Mouse (Mus musculus): ENCODE results near the gene Shank3. TPM values are rescaled to one million over a fixed set of nuclear protein-coding genes. Genes with fewer than 3 reads are reported as not detected.
A peak's percentile ranks its signal among the peaks of the same experiment; 100 is the strongest.

The Shank3 gene
- total RNA-seq, 2 experiments from 2014 or later: 78.7 to 83.9 TPM

- intact Hi-C loops (cut with DNase I): loop anchor here (2.0 kb wide), 1 partner anchor 15 kb away; no protein-coding TSS in a partner anchor
Observed at GRCm38 (mm10) chr15:89521951-89522350, 22.5 kb downstream of the Shank3 start.

GRCm38 (mm10) chr15:89522566-89523282 lies 23.3 kb downstream of the Shank3 start:
- DNase-seq: no peak
- intact Hi-C loops (cut with DNase I): no loop called here

More at GRCm38 (mm10) chr15:89521951-89522350, 22.5 kb downstream of the Shank3 start:
- DNase-seq: no peak

GRCm38 (mm10) chr15:89523283-89523832 lies 23.9 kb downstream of the Shank3 start:
- DNase-seq: peak in 1 of 2 experiments; percentile 47
- intact Hi-C loops (cut with DNase I): no loop called here

- intact Hi-C loops (cut with DNase I): no loop called here
- no peak for DNase-seq
Observed at GRCm38 (mm10) chr15:89524001-89524571, 24.7 kb downstream of the Shank3 start.

GRCm38 (mm10) chr15:89524611-89525415 lies 25.4 kb downstream of the Shank3 start:
- DNase-seq: no peak
- intact Hi-C loops (cut with DNase I): no loop called here

GRCm38 (mm10) chr15:89525464-89525863 lies 26.0 kb downstream of the Shank3 start:
- no peak for DNase-seq
- intact Hi-C loops (cut with DNase I): no loop called here

- intact Hi-C loops (cut with DNase I): no loop called here
Observed at GRCm38 (mm10) chr15:89525896-89526295, 26.5 kb downstream of the Shank3 start.

GRCm38 (mm10) chr15:89526776-89527325 lies 27.4 kb downstream of the Shank3 start:
- intact Hi-C loops (cut with DNase I): no loop called here
- DNase-seq: no peak

More at GRCm38 (mm10) chr15:89525896-89526295, 26.5 kb downstream of the Shank3 start:
- no peak for DNase-seq

GRCm38 (mm10) chr15:89527466-89527865 lies 28.0 kb downstream of the Shank3 start:
- intact Hi-C loops (cut with DNase I): no loop called here
- no peak for DNase-seq

- intact Hi-C loops (cut with DNase I): no loop called here
- DNase-seq: no peak
Observed at GRCm38 (mm10) chr15:89528201-89528850, 28.9 kb downstream of the Shank3 start.

- intact Hi-C loops (cut with DNase I): no loop called here
- DNase-seq: no peak
Observed at GRCm38 (mm10) chr15:89528923-89529322, 29.5 kb downstream of the Shank3 start.

- intact Hi-C loops (cut with DNase I): loop anchor here (2.0 kb wide), 1 partner anchor 64 kb away; no protein-coding TSS in a partner anchor
Observed at GRCm38 (mm10) chr15:89530336-89530735, 30.9 kb downstream of the Shank3 start.

GRCm38 (mm10) chr15:89531399-89531798 lies 32.0 kb downstream of the Shank3 start:
- no peak for DNase-seq
- intact Hi-C loops (cut with DNase I): loop anchor here (2.0 kb wide), 1 partner anchor 65 kb away; no protein-coding TSS in a partner anchor

More at GRCm38 (mm10) chr15:89530336-89530735, 30.9 kb downstream of the Shank3 start:
- peak; percentile 63 to 78 for DNase-seq

- intact Hi-C loops (cut with DNase I): no loop called here
- DNase-seq: no peak
Observed at GRCm38 (mm10) chr15:89532026-89532923, 32.9 kb downstream of the Shank3 start.

- DNase-seq: no peak
- intact Hi-C loops (cut with DNase I): no loop called here
Observed at GRCm38 (mm10) chr15:89532924-89533842, 33.8 kb downstream of the Shank3 start.

- intact Hi-C loops (cut with DNase I): no loop called here
- no peak for DNase-seq
Observed at GRCm38 (mm10) chr15:89533843-89534207, 34.4 kb downstream of the Shank3 start.

GRCm38 (mm10) chr15:89544171-89544570 lies 44.7 kb downstream of the Shank3 start:
- DNase-seq: no peak
- intact Hi-C loops (cut with DNase I): no loop called here

- intact Hi-C loops (cut with DNase I): no loop called here
- DNase-seq: no peak
Observed at GRCm38 (mm10) chr15:89547321-89547720, 47.9 kb downstream of the Shank3 start.

Measured in heart, postnatal 14 days (tissue).